Mouse (Mus musculus): ENCODE measurements around the gene Pi4k2a.

DNA sequence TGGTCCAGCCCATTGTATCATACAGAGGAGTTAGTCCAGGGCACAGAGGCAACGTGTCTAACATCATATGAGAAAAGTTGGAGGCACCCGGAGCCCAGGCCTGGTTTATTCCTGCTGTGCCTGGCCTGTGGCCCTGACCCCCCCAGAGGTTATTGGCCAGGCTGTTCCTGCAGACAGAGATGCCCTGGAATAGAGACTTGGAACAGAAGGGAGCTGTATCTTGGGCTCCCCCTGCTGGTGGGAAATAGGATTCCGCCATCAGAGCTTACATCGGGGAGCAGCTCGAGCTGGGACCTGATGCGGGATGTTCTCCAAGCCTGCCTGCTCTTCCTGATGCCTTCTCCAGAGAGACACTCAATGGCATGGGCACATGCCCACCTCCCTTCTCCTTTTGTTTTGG is 61.7 kb downstream of the Pi4k2a start:
- TF ChIP-seq ZNF384 (IDR thresholded peaks at IDR 0.05; ENCODE audit: low read depth, low read length) (no peak), MAFK (IDR thresholded peaks at IDR 0.05; ENCODE audit: insufficient read depth, low read depth, low read length) (no peak), CHD2 (IDR thresholded peaks at IDR 0.05; ENCODE audit: low read depth, low read length) (no peak)

Data from ES-E14 (cell line).